Mouse (Mus musculus): ENCODE data around the gene Gm10638.

GRCm38 (mm10) chr8:86695703-86696102 is 49.8 kb upstream of the Gm10638 start:
- TF ChIP-seq CTCF (IDR thresholded peaks at IDR 0.05; ENCODE audit: extremely low read depth, insufficient read depth, insufficient read length, insufficient replicate concordance): no peak
- TF ChIP-seq POLR2A (IDR thresholded peaks at IDR 0.05; ENCODE audit: low read depth, low read length): no peak

All from spleen, adult 2 months (tissue).